Mouse (Mus musculus) brain, adult 2 months (tissue): ENCODE data around the gene Rhd.

Experiments
- DNase-seq: peaks from one replicate; pipeline ENCODE4 v3.0.0; 2011; ENCODE audit warnings: low read depth, low spot score

The Rhd gene

DNA sequence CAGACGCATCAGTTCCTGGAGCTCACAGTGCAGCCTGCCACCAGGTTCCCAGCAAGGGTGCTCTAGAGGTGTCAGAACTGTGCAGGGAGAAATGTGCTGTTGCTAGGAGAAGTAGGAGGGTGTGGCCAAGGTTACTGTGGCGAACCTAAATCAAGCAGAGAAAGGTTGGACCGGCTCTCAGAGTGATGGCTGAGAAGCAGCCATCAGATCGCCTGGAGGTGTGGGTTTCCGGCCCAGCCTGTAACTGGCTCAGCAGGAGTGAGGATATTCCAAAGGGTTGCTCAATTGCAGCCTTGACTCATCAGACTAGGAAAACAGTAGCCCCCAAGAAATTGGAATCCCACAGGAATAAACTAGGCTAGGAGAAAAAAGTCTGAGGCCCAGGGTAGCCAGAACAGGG is 7.8 kb upstream of the Rhd start:
- DNase-seq: peak; percentile 17

DNA sequence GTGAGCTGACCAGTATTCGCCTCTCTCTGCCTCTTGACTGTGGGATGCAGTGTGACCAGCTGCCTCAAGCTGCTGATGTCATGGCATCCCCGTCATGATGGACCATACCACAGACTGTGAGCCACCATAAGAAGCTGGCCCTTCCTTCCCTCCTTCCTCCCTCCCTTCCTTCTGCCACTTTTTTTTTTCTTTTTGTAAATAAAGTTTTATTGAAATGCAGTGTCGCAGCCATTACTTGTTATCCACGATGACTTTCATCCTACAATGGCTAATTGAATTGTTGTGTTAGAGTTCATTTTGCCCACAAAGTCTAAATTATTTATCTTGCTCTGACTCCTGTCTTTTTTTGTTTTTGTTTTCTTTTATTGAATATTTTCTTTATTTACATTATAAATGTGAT is 5.8 kb upstream of the Rhd start:
- no peak for DNase-seq

DNA sequence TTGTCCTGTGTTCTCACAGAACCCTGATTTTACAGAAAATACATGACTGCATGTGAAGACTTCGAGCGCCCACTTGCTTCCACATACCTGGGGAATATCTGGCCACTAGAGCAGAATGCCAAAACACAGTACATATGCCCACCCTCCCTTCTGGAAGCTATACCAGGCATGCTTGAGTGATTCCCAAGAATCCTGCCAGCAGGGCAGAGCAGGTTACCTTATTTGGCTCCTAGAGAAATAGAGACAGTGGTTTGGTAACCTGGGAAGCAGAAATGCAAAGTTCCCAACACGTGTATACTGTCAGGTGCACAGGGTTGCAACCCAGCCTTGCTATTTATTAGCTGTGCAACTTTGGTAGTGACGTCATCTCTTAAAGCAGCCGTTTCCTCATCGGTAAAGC is 2.5 kb upstream of the Rhd start:
- no peak for DNase-seq

DNA sequence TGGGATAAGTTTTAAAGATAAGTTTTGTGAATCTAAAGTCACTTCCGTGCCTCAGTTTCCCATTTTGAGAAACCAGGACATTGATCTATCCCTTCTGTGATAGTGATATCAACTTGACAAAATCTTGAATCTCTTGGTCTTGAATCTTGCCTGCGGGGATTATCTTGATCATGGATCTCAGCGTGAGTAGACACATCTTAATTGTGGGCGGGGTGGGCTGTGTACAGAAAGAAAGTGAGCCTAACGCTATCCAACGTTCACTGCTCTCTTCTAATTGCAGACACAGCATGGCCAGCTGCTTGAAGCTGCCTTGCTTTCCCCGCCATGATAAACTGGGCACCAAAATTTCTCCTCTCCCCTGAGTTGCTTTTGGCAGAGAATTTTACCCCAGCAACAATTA is 1.3 kb upstream of the Rhd start:
- DNase-seq: no peak

DNA sequence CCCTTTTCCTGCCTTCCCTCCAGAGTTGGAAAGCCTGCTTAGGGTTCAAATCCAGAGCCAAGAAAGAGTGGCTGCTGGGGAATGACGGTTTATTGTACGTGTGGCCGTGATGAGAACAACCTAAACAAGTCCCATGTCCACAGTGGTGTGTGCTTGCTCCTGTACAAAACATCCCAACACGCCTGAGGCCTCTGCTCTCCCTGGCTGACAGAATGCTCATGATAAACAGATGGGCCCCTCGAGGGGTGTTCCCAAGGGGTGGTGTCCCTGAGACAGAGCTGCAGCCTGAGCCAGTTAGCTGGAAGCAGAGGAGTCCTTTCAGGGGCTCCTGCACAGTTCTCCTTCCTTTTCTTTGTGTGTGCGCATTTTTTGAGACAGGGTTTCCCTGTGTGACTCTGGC is 1.0 kb downstream of the Rhd start:
- no peak for DNase-seq

DNA sequence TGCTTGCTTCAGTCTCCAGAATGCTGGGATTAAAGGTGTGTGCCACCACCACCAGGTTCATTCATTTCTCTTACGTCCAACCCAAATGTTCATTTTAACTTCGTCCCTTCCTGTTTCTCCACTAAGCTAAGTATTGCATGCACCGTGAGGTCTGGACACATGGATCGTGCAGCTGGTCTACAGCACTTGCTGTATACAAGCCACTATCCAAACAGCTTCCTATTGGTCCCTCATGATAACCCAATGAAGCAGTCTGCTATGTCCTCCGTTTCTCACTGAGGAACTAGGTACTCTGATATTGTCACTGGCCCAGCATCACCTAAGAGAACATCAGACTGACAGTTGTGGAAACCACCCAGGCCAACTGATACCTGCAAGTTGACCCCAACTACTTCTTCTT is 1.5 kb downstream of the Rhd start:
- no peak for DNase-seq

DNA sequence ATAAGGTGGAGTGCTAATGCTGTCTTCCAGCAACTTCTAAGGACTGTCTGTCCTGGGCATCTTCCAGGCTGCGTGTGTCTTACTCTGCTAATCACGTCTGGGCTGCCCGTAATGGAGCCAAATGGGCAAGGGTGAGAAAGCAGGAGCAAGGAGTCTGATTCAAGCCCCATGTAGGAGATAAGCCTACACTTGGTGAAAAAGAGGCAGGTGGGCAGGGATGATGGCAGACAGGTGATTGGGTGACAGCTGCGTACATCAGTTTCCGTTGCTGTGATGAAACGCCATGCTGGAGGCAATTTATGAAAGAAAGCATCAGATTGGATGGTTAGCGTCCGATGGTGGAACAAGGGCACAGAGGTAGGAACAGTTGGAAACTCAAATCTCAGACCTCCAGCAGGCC is 2.9 kb downstream of the Rhd start:
- no peak for DNase-seq

DNA sequence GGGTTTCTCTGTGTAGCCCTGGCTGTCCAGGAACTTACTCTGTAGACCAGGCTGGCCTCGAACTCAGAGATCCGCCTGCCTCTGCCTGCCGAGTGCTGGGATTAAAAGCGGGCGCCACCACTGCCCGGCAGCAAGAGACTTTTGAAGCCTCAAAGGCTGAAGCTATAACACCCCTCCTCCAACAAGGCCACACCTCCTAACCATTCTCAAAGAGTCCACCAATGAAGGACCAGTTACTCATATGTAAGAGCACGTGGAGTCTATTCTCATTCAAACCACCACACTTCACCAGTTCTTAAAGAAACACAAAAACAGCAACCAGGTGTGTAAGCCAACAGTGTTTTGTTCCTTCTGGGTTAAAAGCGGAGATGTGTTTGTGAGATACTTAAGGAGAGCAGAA is 3.3 kb downstream of the Rhd start:
- DNase-seq: no peak

DNA sequence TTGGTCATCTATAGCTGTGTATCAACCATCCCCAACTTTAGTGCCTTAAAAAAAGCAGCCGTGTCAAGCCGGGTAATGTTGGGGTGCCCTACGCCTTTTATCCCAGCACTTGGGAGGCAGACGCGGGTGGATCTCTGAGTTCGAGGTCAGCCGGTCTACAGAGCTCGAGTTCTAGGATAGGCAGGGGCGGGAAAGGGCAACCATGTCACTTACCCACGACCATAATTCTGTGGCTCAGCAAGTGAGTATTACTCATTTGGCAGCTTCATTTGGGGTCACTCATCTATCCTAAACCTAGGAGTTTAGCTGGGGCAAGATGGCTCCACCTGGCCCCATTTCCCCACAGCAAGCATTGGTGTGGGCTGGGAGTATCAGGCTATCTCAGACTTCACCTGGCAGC is 3.7 kb downstream of the Rhd start:
- DNase-seq: no peak

DNA sequence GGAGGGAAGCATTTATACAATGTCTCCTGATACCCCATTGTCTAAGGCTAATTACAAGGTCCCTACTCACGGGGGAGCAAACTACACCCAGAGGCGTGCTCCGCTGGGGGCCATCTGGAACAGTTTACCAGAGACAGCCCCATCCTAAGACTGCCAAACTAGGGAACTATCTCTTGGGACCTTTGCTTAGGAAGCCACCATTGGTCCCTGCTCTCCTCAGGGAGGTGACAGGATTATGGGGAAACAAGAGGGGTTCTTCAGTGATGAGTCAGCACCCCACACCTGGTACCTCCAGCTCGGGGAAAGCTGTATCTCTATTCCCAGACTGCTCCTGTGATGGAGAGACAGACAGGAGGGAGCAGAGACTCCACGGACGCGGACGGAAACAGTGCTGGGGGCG is 4.2 kb downstream of the Rhd start:
- no peak for DNase-seq

DNA sequence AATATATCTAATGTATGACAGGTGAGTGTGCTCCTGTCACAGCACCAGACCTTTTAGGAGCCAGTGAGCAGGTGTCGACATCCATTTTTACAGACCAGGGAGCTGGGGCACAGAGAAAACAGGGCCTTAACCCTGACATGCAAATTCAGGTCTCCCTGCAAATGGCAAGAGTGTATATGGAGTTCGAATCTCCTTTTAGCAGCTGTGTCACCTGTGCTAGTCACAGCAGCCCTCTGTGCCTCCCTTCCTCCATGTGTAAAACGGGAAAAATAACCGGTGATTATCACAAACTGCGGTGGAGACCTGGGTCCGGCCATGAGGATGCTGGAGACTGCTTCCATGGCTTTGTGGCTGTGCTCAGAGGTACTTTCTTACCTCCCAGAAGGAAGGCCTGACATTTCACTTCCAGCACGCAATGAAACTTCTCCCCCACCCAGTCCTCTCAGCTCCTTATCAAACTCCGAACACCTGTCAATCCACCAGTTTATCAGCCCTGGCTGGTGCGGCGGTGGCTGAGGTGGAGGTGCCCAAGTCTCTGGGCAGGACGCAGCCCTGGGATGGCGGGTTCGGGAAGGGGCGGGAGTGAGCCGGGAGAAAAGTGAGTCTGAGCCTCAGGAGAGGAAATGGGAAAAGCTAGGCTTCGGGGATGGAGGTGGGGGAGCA is 4.9 kb downstream of the Rhd start:
- no peak for DNase-seq

DNA sequence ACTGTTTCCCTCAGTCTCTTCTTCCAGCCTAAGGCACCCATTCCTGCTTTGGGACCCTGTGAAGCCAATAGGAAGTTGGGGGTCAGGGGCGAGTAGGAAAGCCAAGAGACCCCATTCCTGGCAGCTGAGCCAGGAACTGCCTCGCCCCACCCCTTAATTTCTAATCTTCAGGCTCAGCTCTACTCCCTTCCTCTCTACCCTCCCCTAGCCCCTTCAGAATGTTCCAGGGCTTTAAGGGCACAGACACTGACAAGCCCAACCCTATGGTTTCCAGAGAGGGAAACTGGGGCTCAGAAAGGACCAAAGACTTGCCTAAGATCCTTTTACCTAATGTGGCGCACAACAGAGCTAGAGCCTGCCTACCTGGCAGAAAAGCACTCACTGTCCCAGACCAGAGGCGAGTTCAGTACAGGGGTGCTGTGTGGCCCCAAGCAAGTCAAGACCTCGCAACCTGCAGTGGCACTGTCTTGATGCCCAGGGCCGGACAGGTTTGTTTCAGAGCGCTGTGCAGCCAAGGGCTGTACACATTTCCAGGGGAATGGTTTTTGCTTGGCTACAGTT is 5.6 kb downstream of the Rhd start:
- DNase-seq: no peak

DNA sequence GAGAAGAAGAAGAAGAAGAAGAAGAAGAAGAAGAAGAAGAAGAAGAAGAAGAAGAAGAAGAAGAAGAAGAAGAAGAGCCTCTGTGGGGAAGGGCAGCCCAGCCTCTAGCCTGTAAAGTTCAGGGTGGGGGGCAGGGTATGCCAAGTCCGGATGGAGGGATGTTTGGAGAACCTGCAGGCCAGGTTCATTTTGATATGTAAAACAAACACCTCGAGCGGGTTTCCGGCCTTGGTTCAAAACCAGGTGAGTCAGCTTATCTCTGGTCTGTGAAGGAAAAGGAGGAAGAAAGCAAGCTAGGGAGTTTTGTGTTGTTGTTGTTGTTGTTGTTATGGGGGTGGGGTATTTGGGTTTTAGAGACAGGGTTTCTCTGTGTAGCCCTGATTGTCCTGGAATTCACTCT is 7.1 kb downstream of the Rhd start:
- no peak for DNase-seq

DNA sequence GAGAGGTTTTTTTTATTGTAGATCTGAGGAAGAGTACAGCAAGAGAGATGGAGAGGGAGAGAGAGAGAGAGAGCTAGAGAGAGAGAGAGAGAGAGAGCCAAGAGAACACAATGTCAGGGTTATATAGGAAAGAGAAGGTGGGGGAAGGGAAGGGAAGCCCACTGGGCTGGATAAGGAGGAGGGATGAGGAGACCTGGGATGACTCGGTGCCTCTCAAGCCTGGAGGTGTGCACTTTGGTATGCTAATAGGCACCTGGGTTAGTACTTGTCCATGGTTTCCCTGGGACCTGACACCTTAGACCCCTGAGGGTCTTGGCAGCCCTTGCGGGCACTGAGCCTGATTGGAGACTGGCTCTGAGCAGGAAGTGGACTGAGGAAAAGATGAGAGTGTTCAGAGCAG is 7.6 kb downstream of the Rhd start:
- no peak for DNase-seq

DNA sequence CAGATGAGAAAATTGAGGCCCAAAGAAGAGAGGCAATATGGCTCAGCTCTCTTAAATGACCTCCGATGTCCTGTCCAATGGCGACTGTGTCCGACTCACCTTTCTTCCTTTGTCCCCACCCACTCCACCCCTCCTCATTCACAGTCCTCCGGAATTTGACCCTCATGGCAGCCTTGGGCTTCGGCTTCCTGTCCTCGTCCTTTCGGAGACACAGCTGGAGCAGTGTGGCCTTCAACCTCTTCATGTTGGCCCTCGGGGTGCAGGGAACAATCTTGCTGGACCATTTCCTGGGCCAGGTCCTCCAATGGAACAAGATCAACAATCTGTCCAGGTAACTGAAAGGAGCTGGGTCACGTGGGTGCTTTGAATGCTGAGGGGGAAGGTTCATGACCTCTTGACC is 11.8 kb downstream of the Rhd start:
- DNase-seq: no peak

DNA sequence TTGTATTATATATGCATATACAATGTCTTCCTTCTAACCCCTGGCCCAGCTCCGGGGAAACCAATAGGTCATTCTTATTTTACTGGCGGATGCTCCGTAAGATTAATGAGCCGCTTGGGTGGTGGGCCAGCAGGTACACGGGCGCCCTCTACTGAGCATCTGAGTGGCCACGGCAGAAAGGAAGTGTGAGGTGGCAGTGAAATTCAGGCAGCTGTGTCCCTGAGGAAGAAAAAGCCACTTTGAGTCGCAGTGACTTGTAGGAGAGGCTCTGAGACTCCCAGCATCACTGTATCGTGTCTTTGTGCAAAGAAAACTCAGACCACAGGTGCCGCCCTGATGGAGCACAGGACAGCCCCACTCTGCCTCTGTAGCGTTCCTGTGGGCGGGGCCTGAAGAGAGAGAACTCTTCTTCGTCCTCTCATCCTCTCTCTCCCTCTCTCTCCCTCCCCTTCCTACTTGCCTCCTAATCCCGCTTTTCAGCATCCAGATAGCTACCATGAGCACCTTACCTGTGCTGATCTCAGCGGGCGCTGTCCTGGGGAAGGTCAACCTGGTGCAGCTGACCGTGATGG is 15.2 kb downstream of the Rhd start:
- peak; percentile 80 for DNase-seq

DNA sequence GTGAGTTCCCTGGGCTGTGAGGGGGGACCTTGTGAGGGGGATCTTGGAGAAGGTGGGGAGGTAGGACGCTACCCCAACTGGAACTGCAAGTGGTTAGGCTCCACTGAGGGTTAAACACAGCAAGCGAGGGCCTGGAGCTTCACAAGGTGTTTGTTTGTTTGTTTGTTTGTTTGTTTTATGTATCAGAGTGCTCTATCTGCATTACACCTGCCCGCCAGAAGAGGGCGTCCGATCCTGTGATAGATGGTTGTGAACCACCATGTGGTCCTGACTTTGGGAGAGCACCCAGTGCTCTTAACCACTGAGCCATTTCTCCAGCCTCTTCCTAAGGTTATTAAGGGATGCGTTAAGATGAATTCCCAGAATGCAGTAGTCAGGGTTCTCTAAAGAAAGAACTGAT is 15.7 kb downstream of the Rhd start:
- peak; percentile 16 for DNase-seq

DNA sequence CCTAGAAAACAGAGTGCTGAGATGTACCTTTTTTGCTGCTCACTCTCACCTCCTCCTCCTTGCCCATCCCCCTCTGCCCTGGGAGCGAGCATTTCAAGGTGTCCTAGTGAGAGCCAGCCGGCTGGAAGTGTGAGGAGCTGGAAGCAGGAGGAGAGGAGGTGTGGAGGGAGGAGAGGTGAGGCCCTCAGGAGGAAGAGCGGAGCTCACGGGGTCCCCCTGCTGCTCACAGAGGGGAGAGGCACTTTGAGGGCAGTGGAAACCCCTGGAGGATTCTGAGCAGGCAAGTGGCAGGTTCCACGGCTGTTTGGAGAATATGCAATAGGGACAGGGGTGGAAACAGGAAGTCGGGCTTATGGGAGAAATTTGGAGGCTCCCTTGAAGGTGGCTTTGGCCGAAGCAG is 18.9 kb downstream of the Rhd start:
- peak; percentile 45 for DNase-seq

DNA sequence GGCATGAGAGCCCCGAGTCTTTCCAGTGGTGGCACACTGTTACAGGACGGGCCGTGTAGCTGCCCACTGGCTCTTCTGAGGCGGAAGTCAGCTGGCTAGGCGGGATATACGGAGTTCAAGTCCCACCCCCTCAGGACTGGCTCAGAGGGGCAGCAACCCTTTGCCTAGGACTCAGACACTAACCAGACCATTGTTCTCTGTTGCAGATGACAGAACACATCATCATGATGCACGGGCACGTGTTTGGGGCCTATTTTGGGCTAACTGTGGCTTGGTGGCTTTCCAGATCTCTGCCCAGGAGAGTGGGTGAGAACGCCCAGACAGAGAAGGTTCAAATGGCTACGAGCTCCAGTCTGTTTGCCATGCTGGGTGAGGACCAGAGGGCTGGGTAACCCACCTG is 19.5 kb downstream of the Rhd start:
- DNase-seq: no peak

DNA sequence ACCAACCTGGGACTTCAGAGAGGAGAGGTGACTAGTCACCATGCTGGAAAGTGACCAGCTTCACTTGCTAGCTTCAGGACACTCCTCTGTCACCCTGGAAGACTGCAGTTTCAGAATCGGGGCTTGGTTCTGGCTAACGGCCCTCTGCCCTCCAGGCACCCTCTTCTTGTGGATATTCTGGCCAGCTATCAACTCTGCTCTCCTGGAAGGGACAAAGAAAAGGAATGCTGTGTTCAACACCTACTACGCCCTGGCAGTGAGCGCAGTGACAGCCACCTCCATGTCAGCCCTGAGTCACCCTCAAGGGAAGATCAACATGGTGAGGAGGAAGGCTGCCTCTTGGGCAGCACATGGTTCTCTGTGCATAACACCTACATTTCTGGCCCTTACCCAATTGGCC is 20.0 kb downstream of the Rhd start:
- peak; percentile 52 for DNase-seq

DNA sequence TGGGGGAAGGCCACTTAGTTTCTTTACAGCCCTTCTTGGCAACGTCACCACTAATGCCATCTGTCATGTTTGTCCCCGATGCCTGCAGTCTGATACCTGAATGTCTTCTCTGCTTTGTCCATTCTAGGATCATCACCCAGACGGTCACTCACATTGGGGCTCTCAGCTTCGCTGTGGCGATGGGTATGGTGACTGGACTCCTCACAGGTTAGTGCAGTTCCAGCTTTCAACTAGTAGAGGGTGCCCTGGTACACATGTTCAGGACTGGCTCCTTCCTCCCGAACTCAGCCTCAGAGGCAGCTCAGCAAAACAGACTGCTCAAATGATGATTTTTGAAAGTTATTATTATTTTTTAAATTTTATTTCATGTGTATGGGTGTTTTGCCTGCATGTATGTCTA is 27.8 kb downstream of the Rhd start:
- DNase-seq: peak; percentile 51

DNA sequence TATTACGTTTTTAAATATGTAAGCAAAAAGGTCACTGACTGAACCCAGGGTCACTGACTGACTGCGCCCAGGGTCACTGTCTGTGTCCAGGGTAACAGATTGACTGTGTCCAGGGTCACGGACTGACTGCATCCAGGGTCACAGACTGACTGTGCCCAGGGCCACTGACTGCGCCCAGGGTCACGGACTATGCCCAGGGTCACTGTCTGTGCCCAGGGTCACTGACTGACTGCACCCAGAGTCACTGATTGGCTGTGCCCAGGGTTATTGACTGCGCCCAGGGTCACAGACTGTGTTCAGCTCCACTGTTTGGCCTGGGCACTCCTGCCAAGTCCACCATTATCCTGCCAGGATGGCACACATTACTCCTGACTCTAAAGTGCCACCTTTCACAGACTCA is 32.9 kb downstream of the Rhd start:
- no peak for DNase-seq

DNA sequence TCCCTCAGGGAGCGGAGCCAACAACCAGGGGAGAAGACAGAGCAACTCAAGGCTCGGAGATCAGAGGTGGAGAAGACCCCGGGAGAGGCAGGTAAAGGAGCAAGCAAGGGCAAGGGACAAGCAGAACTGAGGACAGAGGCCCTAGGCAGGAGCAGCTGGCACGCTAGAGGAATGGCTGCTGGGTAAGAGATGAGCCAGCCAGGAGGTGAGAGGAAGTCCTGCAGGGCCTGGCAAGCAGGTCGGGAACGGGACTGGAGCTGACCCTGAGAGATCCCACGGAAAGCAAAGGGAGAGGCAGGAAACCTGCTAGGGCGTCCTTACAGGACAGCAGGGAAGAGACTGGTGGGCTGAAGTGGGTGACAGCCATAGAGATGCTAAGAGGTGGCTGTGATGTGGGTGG is 36.8 kb downstream of the Rhd start:
- DNase-seq: peak; percentile 60

DNA sequence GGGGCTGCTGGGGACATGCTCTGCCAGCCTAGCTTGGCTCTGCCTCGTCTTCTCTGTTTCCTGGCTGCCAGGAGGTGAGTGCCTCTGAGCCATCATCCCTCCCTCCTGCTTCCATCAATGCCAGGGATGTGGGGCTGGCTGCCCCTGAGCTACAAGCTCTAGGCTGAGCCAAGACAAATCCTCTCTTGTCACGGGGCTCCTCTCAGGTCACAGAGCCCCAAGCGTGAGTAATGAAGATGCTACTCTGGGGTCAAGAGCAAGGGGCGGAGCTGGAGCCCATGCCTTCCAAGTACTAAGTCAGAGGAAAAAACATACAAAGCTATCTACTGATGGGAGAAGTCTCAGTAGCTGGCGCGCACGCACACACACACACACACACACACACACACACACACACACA is 38.7 kb downstream of the Rhd start:
- DNase-seq: no peak
